Mouse (Mus musculus) testis, adult 2 months (tissue): ENCODE results near the gene Cdt1. TPM values are rescaled to one million over a fixed set of nuclear protein-coding genes. Genes with fewer than 3 reads are reported as not detected.
A peak's percentile ranks its signal among the peaks of the same experiment; 100 is the strongest.

Experiments
- H3K27ac ChIP-seq: fragments of 200-500 bp; 2 replicates; pipeline ENCODE4 v1.5.1; 2012; ENCODE audit warnings: low read depth, low read length; ENCODE audit not compliant: control insufficient read depth, insufficient read depth
- H3K27me3 ChIP-seq: fragments of 200-500 bp; 2 replicates; pipeline ENCODE4 v1.6.1; 2012; ENCODE audit warnings: mild to moderate bottlenecking, low read length, moderate library complexity; ENCODE audit not compliant: control insufficient read depth, insufficient read depth
- H3K36me3 ChIP-seq: fragments of 200-500 bp; 2 replicates; pipeline ENCODE4 v1.6.1; 2012; ENCODE audit warnings: mild to moderate bottlenecking, low read length; ENCODE audit not compliant: control insufficient read depth, insufficient read depth
- H3K4me1 ChIP-seq: fragments of 200-500 bp; 2 replicates; pipeline ENCODE4 v1.6.1; 2012; ENCODE audit warnings: low read length; ENCODE audit not compliant: control insufficient read depth, insufficient read depth
- H3K4me3 ChIP-seq: fragments of 200-500 bp; 2 replicates; pipeline ENCODE4 v1.5.1; 2012; ENCODE audit warnings: low read depth, mild to moderate bottlenecking, low read length, moderate library complexity, mixed read lengths; ENCODE audit not compliant: control insufficient read depth
- CTCF ChIP-seq: fragments of 200-500 bp; IDR thresholded peaks from 2 replicates; pipeline ENCODE4 v1.5.1; 2012; ENCODE audit warnings: low read depth, mild to moderate bottlenecking, inconsistent platforms, low read length, moderate library complexity; ENCODE audit not compliant: control insufficient read depth, insufficient read depth, insufficient replicate concordance
- POLR2A ChIP-seq: fragments of 200-500 bp; IDR thresholded peaks from 2 replicates; pipeline ENCODE4 v1.6.1; 2012; ENCODE audit warnings: low read depth, mild to moderate bottlenecking, inconsistent platforms, low read length, moderate library complexity; ENCODE audit not compliant: control insufficient read depth
- polyA plus RNA-seq: library from polyadenylated mRNA; depleted of rRNA; stranded (reverse); fragments of >200 nt; gene quantifications from 2 replicates; pipeline ENCODE4 v1.2.3, GENCODE M21; 2012; rRNA removed

Gene Cdt1
- polyA plus RNA-seq, 1 experiment, result 4.5 TPM

DNA sequence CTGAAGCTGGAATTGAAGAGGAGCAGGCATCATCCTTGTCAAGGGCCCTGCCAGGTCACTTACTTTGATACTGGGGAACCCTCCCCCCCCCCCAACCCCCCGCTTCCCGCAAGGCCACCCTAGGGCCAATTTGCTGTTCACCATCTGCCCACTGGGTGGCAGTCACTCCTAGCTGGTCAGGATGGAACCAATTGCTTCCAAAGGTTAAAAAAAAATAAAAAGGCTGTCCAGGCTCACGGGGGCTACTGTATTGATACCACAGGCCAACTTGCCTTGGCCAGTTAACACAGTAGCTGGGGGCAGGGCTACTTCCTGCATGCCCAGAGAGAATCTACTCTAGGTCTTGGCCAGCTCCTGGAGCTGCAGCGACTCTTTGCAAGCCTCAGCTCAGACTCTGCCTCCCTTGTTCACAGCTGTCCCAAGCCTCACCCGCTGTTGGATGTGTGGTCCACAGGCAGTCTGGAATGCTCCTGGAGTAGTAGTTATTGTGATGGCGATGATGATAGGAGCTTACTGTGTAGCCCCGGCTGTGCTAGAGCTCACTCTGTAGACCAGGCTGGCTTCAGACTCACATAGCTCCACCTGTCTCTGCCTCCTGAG is 50.2 kb downstream of the Cdt1 start:
- H3K27ac ChIP-seq, result no peak overlapping the region
- no peak overlapping the region for H3K4me3 ChIP-seq
- TF ChIP-seq POLR2A (no peak), CTCF (peak; percentile 29; the same call in 1 of the 2 replicates)
- H3K27me3 ChIP-seq, result no peaks in the 10 kb centered on the region
- H3K4me1 ChIP-seq, result no peaks in the 10 kb centered on the region
- H3K36me3 ChIP-seq, result no peaks in the 10 kb centered on the region

GRCm38 (mm10) chr8:122618660-122619378 is 51.0 kb downstream of the Cdt1 start:
- Histone ChIP-seq H3K27me3 (no peaks in the 10 kb centered on the region), H3K4me1 (no peaks in the 10 kb centered on the region), H3K27ac (no peak overlapping the region), H3K4me3 (no peak overlapping the region), H3K36me3 (no peaks in the 10 kb centered on the region)
- TF ChIP-seq CTCF, result no peak

DNA sequence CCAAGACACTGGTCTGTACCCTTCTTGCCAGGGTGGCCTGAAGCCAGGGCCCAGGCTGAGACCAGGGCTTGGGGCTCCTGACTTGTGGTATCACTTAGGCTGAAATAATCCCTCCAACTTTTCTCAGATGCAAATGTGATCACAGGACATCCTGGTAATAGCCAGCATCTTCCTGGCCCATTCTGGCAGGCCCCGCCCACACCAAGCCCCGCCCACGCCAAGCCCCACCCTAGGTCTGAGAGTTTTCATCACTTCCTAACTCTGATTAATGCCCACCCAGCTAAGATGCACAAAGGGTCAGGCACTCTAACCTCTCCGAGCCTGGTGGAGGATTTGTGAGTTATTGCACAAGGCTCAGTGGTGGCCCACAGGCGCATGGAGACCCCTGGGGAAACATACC is 52.6 kb downstream of the Cdt1 start:
- Histone ChIP-seq H3K4me1 (no peaks in the 10 kb centered on the region), H3K27ac (no peak overlapping the region), H3K27me3 (no peaks in the 10 kb centered on the region), H3K4me3 (no peak overlapping the region), H3K36me3 (no peaks in the 10 kb centered on the region)
- no peak for TF ChIP-seq CTCF
- TF ChIP-seq POLR2A, result no peak

DNA sequence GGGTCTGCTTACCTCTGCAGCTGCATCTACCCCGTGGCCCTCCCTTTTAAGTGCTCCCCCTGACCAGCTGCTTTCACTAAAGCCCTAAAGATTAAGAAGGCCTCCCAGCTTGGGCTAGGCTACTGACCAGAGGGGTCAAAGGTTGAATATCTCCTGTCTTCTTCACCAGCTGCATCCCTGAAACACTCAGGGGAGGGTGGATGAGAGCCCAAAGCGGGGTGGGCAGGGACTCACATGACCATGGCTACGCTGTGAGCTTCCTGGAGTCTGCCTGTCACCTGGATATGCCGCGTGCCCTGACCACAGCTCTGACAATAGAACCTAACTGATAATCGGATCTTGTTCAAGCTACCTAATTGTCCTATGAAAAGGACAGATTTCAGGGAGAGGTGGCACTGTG is 54.9 kb downstream of the Cdt1 start, which contains the start of gene Pabpn1l:
Pabpn1l (minus strand) TSS at position 13 of the 400 bp plus-strand sequence.
- no peaks in the 10 kb centered on the region for H3K36me3 ChIP-seq
- no peaks in the 10 kb centered on the region for H3K4me1 ChIP-seq
- H3K27me3 ChIP-seq, result no peaks in the 10 kb centered on the region
- TF ChIP-seq CTCF (no peak), POLR2A (no peak)
- no peak within 1 kb of the TSS for H3K4me3 ChIP-seq
- no peak within 1 kb of the TSS for H3K27ac ChIP-seq

Other genes starting within 250 kb of the Cdt1 start
- 0.10 TPM in 1 of 2 replicates, not detected in the other for gene Trhr2, start 207.3 kb upstream of the Cdt1 start, polyA plus RNA-seq
- gene Zc3h18, start 191.4 kb upstream of the Cdt1 start, polyA plus RNA-seq, result 19.6 and 22.9 TPM in 2 replicates
- gene Il17c, start 146.0 kb upstream of the Cdt1 start, polyA plus RNA-seq, result 0.16 TPM in 2 replicates
- gene Cyba, start 135.1 kb upstream of the Cdt1 start, polyA plus RNA-seq, result 8.0 and 11.0 TPM in 2 replicates
- 6.5 and 6.6 TPM in 2 replicates for gene Mvd, start 124.6 kb upstream of the Cdt1 start, polyA plus RNA-seq
- gene Snai3, start 107.3 kb upstream of the Cdt1 start, polyA plus RNA-seq, result 3.7 and 3.8 TPM in 2 replicates
- 120 and 122 TPM in 2 replicates for gene Rnf166, start 92.0 kb upstream of the Cdt1 start, polyA plus RNA-seq
- 29.3 and 37.7 TPM in 2 replicates for gene Ctu2, start 91.9 kb upstream of the Cdt1 start, polyA plus RNA-seq
- gene Piezo1, start 16.7 kb upstream of the Cdt1 start, polyA plus RNA-seq, result 6.8 and 9.1 TPM in 2 replicates
- gene Aprt, start 8.9 kb downstream of the Cdt1 start, polyA plus RNA-seq, result 267 and 294 TPM in 2 replicates
- 5.9 TPM in 2 replicates for gene Galns, start 43.4 kb downstream of the Cdt1 start, polyA plus RNA-seq
- 100 and 102 TPM in 2 replicates for gene Trappc2l, start 43.6 kb downstream of the Cdt1 start, polyA plus RNA-seq
- not detected in 2 replicates for gene Pabpn1l, start 54.7 kb downstream of the Cdt1 start, polyA plus RNA-seq
- 0.53 and 0.59 TPM in 2 replicates for gene Cbfa2t3, start 131.1 kb downstream of the Cdt1 start, polyA plus RNA-seq
- gene Acsf3, start 207.5 kb downstream of the Cdt1 start, polyA plus RNA-seq, result 18.6 and 21.8 TPM in 2 replicates